Mouse (Mus musculus): ENCODE data around the gene Lpcat4. TPM values are rescaled to one million over a fixed set of nuclear protein-coding genes. Genes with fewer than 3 reads are reported as not detected.

The Lpcat4 gene
- total and polyA plus RNA-seq, 3 experiments: 11.7 to 69.9 TPM; not detected in 1

GRCm38 (mm10) chr2:112241787-112242186 is 2.5 kb downstream of the Lpcat4 start:
- no peaks in the 10 kb centered on the region for H3K9me3 ChIP-seq (replicated peaks; ENCODE audit: insufficient read depth, low read length)
- no peak overlapping the region for H3K27ac ChIP-seq (ENCODE audit: control insufficient read depth, low read depth, low read length)
- peaks cover 0 to 10% of the 10 kb centered on the region in 2 experiments; a peak in 2 of 4 replicates for H3K4me1 ChIP-seq (ENCODE audit: control insufficient read depth in 1 of 2, insufficient read depth in 2 of 2, low read length in 2 of 2)
- no peak overlapping the region for H3K4me3 ChIP-seq (ENCODE audit: control insufficient read depth in 1 of 2, insufficient read depth in 1 of 2, low read depth in 2 of 2, low read length in 2 of 2)
- TF ChIP-seq E2F4 (IDR thresholded peaks at IDR 0.05; ENCODE audit: borderline replicate concordance, low read depth, low read length) (no peak), BHLHE40 (IDR thresholded peaks at IDR 0.05; ENCODE audit: borderline replicate concordance, low read depth, low read length) (no peak), POLR2A (IDR thresholded peaks at IDR 0.05; ENCODE audit: control insufficient read depth in 1 of 2, insufficient read depth in 1 of 2, low read depth in 1 of 2, low read length in 2 of 2, poor library complexity in 1 of 2) (no peak), RCOR1 (IDR thresholded peaks at IDR 0.05; ENCODE audit: low read depth, low read length) (no peak), ZNF384 (IDR thresholded peaks at IDR 0.05; ENCODE audit: low read depth, low read length) (no peak), EP300 (IDR thresholded peaks at IDR 0.05; ENCODE audit: low read depth in 1 of 2, low read length in 2 of 2) (no peak), SIN3A (IDR thresholded peaks at IDR 0.05; ENCODE audit: low read length) (no peak), POLR2AphosphoS5 (IDR thresholded peaks at IDR 0.05; ENCODE audit: borderline replicate concordance, low read depth, low read length) (no peak), ELF1 (IDR thresholded peaks at IDR 0.05; ENCODE audit: low read depth, low read length) (no peak), MEF2A (IDR thresholded peaks at IDR 0.05; ENCODE audit: extremely low read depth, insufficient replicate concordance, low read depth, low read length, poor library complexity, severe bottlenecking) (no peak), MYB (IDR thresholded peaks at IDR 0.05; ENCODE audit: low read depth, low read length) (no peak), ZMIZ1 (IDR thresholded peaks at IDR 0.05; ENCODE audit: low read depth, low read length) (no peak), NELFE (IDR thresholded peaks at IDR 0.05; ENCODE audit: low read depth, low read length) (no peak), GATA1 (IDR thresholded peaks at IDR 0.05; ENCODE audit: low read depth, low read length) (no peak), USF2 (IDR thresholded peaks at IDR 0.05; ENCODE audit: borderline replicate concordance in 1 of 2, insufficient read depth in 1 of 2, low read depth in 1 of 2, low read length in 2 of 2) (no peak), USF1 (IDR thresholded peaks at IDR 0.05; ENCODE audit: low read depth, low read length) (no peak), MXI1 (IDR thresholded peaks at IDR 0.05; ENCODE audit: low read depth, low read length) (no peak), TCF12 (IDR thresholded peaks at IDR 0.05; ENCODE audit: low read depth, low read length) (no peak), ZC3H11A (IDR thresholded peaks at IDR 0.05; ENCODE audit: low read depth, low read length) (no peak)
- no peaks in the 10 kb centered on the region for H3K27me3 ChIP-seq (ENCODE audit: control insufficient read depth in 1 of 2, insufficient read depth in 2 of 2, low read length in 2 of 2)
- H3K36me3 ChIP-seq (ENCODE audit: control insufficient read depth in 1 of 2, insufficient read depth in 2 of 2, low read length in 2 of 2): peaks cover 0 to 3% of the 10 kb centered on the region in 2 experiments; a peak in 1 of 4 replicates
- DNase-seq (ENCODE audit: low read depth, low spot score): no peak
- H3K79me2 ChIP-seq (ENCODE audit: control insufficient read depth, insufficient read depth, low read length, poor library complexity): peaks cover 9% of the 10 kb centered on the region
- no peak overlapping the region for H3K9ac ChIP-seq (ENCODE audit: control insufficient read depth, low read depth, low read length, poor library complexity, severe bottlenecking)

GRCm38 (mm10) chr2:112245307-112245706 is 6.0 kb downstream of the Lpcat4 start:
- no peak overlapping the region for H3K27ac ChIP-seq (ENCODE audit: control insufficient read depth, low read depth, low read length)
- TF ChIP-seq USF2 (IDR thresholded peaks at IDR 0.05; ENCODE audit: borderline replicate concordance in 1 of 2, insufficient read depth in 1 of 2, low read depth in 1 of 2, low read length in 2 of 2) (no peak), E2F4 (IDR thresholded peaks at IDR 0.05; ENCODE audit: borderline replicate concordance, low read depth, low read length) (no peak), ZKSCAN1 (IDR thresholded peaks at IDR 0.05; ENCODE audit: low read depth, low read length) (no peak), MXI1 (IDR thresholded peaks at IDR 0.05; ENCODE audit: low read depth, low read length) (no peak), POLR2AphosphoS5 (IDR thresholded peaks at IDR 0.05; ENCODE audit: borderline replicate concordance, low read depth, low read length) (no peak), JUND (IDR thresholded peaks at IDR 0.05; ENCODE audit: low read depth, low read length) (no peak), ZMIZ1 (IDR thresholded peaks at IDR 0.05; ENCODE audit: low read depth, low read length) (no peak), MAX (IDR thresholded peaks at IDR 0.05; ENCODE audit: low read length) (no peak), HCFC1 (IDR thresholded peaks at IDR 0.05; ENCODE audit: low read depth, low read length) (no peak), GATA1 (IDR thresholded peaks at IDR 0.05; ENCODE audit: low read depth, low read length) (no peak), POLR2AphosphoS2 (IDR thresholded peaks at IDR 0.05; ENCODE audit: low read length) (no peak), ZC3H11A (IDR thresholded peaks at IDR 0.05; ENCODE audit: low read depth, low read length) (no peak), EP300 (IDR thresholded peaks at IDR 0.05; ENCODE audit: low read depth in 1 of 2, low read length in 2 of 2) (no peak), ETS1 (IDR thresholded peaks at IDR 0.05; ENCODE audit: low read depth, low read length) (no peak), CHD2 (IDR thresholded peaks at IDR 0.05; ENCODE audit: low read length) (no peak), MEF2A (IDR thresholded peaks at IDR 0.05; ENCODE audit: extremely low read depth, insufficient replicate concordance, low read depth, low read length, poor library complexity, severe bottlenecking) (no peak), TBP (IDR thresholded peaks at IDR 0.05; ENCODE audit: low read depth, low read length) (no peak)
- H3K9me3 ChIP-seq (replicated peaks; ENCODE audit: insufficient read depth, low read length): no peaks in the 10 kb centered on the region
- no peak for DNase-seq (ENCODE audit: low read depth, low spot score)
- no peak overlapping the region for H3K4me3 ChIP-seq (ENCODE audit: control insufficient read depth in 1 of 2, insufficient read depth in 1 of 2, low read depth in 2 of 2, low read length in 2 of 2)
- H3K4me1 ChIP-seq (ENCODE audit: control insufficient read depth in 1 of 2, insufficient read depth in 2 of 2, low read length in 2 of 2): 0 out of 4 replicates have a peak, but pooled peaks cover 0 to 3% of the 10 kb centered on the region in 2 experiments
- no peaks in the 10 kb centered on the region for H3K36me3 ChIP-seq (ENCODE audit: control insufficient read depth in 1 of 2, insufficient read depth in 2 of 2, low read length in 2 of 2)
- peaks cover 4% of the 10 kb centered on the region; the same call in 1 of the 2 replicates for H3K79me2 ChIP-seq (ENCODE audit: control insufficient read depth, insufficient read depth, low read length, poor library complexity)
- H3K27me3 ChIP-seq (ENCODE audit: control insufficient read depth in 1 of 2, insufficient read depth in 2 of 2, low read length in 2 of 2): no peaks in the 10 kb centered on the region
- H3K9ac ChIP-seq (ENCODE audit: control insufficient read depth, low read depth, low read length, poor library complexity, severe bottlenecking): no peak overlapping the region

Measured in MEL (cell line).